Mouse (Mus musculus): ENCODE measurements at regions not wholly inside any gene's neighbourhood (a gene's known extent, or its start where the extent isn't known, plus 50 kb on each side); places are given as distances from the start of the nearest gene placed in this dataset.

- TF ChIP-seq CTCF (IDR thresholded peaks at IDR 0.05; ENCODE audit: insufficient read depth, low read depth, low read length) (no peak), POLR2A (IDR thresholded peaks at IDR 0.05; ENCODE audit: insufficient read depth, low read depth, low read length) (no peak)
These were observed 238.6 kb downstream of the Adgrg6 start for GRCm38 (mm10) chr10:14306811-14307210.

Measured in olfactory bulb, adult 2 months (tissue).